Mouse (Mus musculus) frontal cortex, postnatal 14 days (tissue): Measurements from ENCODE around the gene Cenpv.
A peak's percentile ranks its signal among the peaks of the same experiment; 100 is the strongest.
"Not testable (repeated sequence)": the region's sequence is repeated elsewhere in the genome, so short reads cannot be mapped to it uniquely, and the experiment has no call there.

ENCODE experiments used
- DNase-seq, 2 experiments: peaks; one replicate each; pipeline ENCODE4 v3.0.0; 2022; ENCODE audit warnings: low spot score in 2 of 2

The Cenpv gene

GRCm38 (mm10) chr11:62553633-62554032 is 14.6 kb upstream of the Cenpv start:
- DNase-seq = no peak

- DNase-seq = no peak
Observed at GRCm38 (mm10) chr11:62553186-62553585, 14.1 kb upstream of the Cenpv start.

- peak; percentile 85 to 89 for DNase-seq
Observed at GRCm38 (mm10) chr11:62551226-62552119, 12.4 kb upstream of the Cenpv start.

- peak; percentile 99 for DNase-seq
Observed at GRCm38 (mm10) chr11:62550727-62551225, 11.7 kb upstream of the Cenpv start, which contains the start of gene Ubb. TSS of gene Ubb (plus strand) at chr11:62551171.

GRCm38 (mm10) chr11:62550227-62550685 is 11.2 kb upstream of the Cenpv start:
- peak; percentile 27 to 35 for DNase-seq

- DNase-seq = no peak
Observed at GRCm38 (mm10) chr11:62549782-62550181, 10.7 kb upstream of the Cenpv start.

- DNase-seq = no peak
Observed at GRCm38 (mm10) chr11:62543991-62544390, 4.9 kb upstream of the Cenpv start.

GRCm38 (mm10) chr11:62541581-62541980 is 2.5 kb upstream of the Cenpv start:
- DNase-seq = no peak

GRCm38 (mm10) chr11:62540969-62541368 is 1.9 kb upstream of the Cenpv start:
- DNase-seq = no peak

GRCm38 (mm10) chr11:62540167-62540566 is 1.1 kb upstream of the Cenpv start:
- no peak for DNase-seq

- DNase-seq = peak; percentile 18 to 31
Observed at GRCm38 (mm10) chr11:62538321-62539088, 556 bp downstream of the Cenpv start.

GRCm38 (mm10) chr11:62537590-62537989 is 1.5 kb downstream of the Cenpv start:
- DNase-seq = no peak

- DNase-seq = no peak
Observed at GRCm38 (mm10) chr11:62537089-62537488, 2.0 kb downstream of the Cenpv start.

- DNase-seq = no peak
Observed at GRCm38 (mm10) chr11:62522283-62522682, 16.8 kb downstream of the Cenpv start.

GRCm38 (mm10) chr11:62518991-62519390 is 20.1 kb downstream of the Cenpv start:
- DNase-seq = no peak

- no peak for DNase-seq
Observed at GRCm38 (mm10) chr11:62513311-62513710, 25.8 kb downstream of the Cenpv start.

GRCm38 (mm10) chr11:62512529-62513080 is 26.5 kb downstream of the Cenpv start:
- DNase-seq = no peak

- DNase-seq = no peak
Observed at GRCm38 (mm10) chr11:62511444-62512202, 27.4 kb downstream of the Cenpv start.

- no peak for DNase-seq
Observed at GRCm38 (mm10) chr11:62510956-62511355, 28.1 kb downstream of the Cenpv start.

GRCm38 (mm10) chr11:62509571-62509970 is 29.5 kb downstream of the Cenpv start:
- no peak for DNase-seq

GRCm38 (mm10) chr11:62508816-62509215 is 30.2 kb downstream of the Cenpv start:
- DNase-seq = not testable (repeated sequence)
